Mouse (Mus musculus) ES-Bruce4 (cell line): Measurements from ENCODE around the gene H2afx.

Experiments used
- CTCF ChIP-seq: IDR thresholded peaks from one replicate; pipeline ENCODE4 v1.8.1; 2011; ENCODE audit warnings: low read depth, low read length
- EP300 ChIP-seq: IDR thresholded peaks from 2 replicates; pipeline ENCODE4 v1.6.1; 2011; ENCODE audit warnings: low read depth, low read length; ENCODE audit not compliant: insufficient read depth
- POLR2A ChIP-seq: IDR thresholded peaks from one replicate; pipeline ENCODE4 v1.8.1; 2011; ENCODE audit warnings: low read length; ENCODE audit not compliant: insufficient read depth

DNA sequence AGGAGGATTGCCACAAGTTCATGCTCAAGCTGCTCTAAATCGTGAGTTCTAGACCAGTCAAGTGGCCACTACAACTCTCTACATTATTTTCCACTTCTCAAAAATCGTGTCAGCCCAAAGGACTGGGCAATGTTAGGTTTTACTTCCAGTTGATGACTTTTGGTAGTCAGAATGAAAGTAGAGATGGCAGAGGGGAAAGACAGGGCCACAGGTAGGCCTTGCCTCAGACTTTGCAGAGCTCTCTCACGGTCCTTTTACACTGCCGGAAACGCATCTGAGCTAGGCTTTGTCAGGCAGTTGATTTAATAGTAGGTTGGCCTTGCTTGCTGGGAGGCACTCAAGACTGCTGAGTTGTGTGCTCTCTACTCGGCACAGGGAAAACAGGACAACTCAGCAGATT, 10.3 kb upstream of the H2afx start:
- TF ChIP-seq CTCF (no peak), POLR2A (no peak), EP300 (no peak)
